13 mouse cellular contexts compared by ENCODE assay signal in genomic region chr8:125616935-125617334, GRCm38 (mm10).
"Had no signal": no experiment of that assay in that cellular context is flagged by ENCODE, and none has a peak within 500 bp of the region (broad histone marks: within the 10 kb centered on the region; RNA-seq: fewer than 3 reads in every experiment).

No protein-coding gene starts in this region.

- H3K9me3 ChIP-seq: liver, embryonic 15.5 days; midbrain, embryonic 12.5 days; stomach, embryonic 15.5 days had no signal

- DNase-seq: kidney, adult 9 months; kidney, postnatal 36 days; lung, adult 2 months; right cerebral cortex, postnatal 14 days; thymus, adult 2 months; thymus, postnatal 25 days had no signal

- H3K4me3 ChIP-seq: liver, embryonic 15.5 days; megakaryocyte, embryonic 14.5 days; midbrain, embryonic 12.5 days; stomach, embryonic 15.5 days had no signal

- H3K27ac ChIP-seq: kidney, postnatal 0 days; liver, embryonic 15.5 days; macrophage; midbrain, embryonic 12.5 days; stomach, embryonic 15.5 days had no signal

- H3K9ac ChIP-seq: liver, embryonic 15.5 days; midbrain, embryonic 12.5 days; stomach, embryonic 15.5 days had no signal

- H3K4me2 ChIP-seq: liver, embryonic 11.5 days; liver, embryonic 15.5 days; midbrain, embryonic 12.5 days; stomach, embryonic 15.5 days had no signal

- H3K27me3 ChIP-seq: liver, embryonic 15.5 days; megakaryocyte, embryonic 14.5 days; midbrain, embryonic 12.5 days; stomach, embryonic 15.5 days had no signal

- H3K36me3 ChIP-seq: liver, embryonic 15.5 days; midbrain, embryonic 12.5 days; stomach, embryonic 15.5 days had no signal

- H3K4me1 ChIP-seq: megakaryocyte, embryonic 14.5 days had no signal
